Mouse (Mus musculus) G1E (cell line): ENCODE data around the gene Gm9736.

ENCODE experiments used
- CTCF ChIP-seq: IDR thresholded peaks from 2 replicates; pipeline ENCODE4 v1.5.1; 2012; ENCODE audit warnings: low read depth, low read length, inconsistent platforms, mixed read lengths
- GATA1 ChIP-seq: IDR thresholded peaks from 2 replicates; pipeline ENCODE4 v1.6.1; 2012; ENCODE audit warnings: borderline replicate concordance, low read length, inconsistent platforms, mixed read lengths
- GATA2 ChIP-seq: IDR thresholded peaks from 2 replicates; pipeline ENCODE4 v1.6.1; 2012; ENCODE audit warnings: low read depth, low read length, inconsistent platforms, borderline replicate concordance
- POLR2AphosphoS5 ChIP-seq: IDR thresholded peaks from 2 replicates; pipeline ENCODE4 v1.6.1; 2012; ENCODE audit warnings: low read depth, low read length, inconsistent platforms; ENCODE audit not compliant: insufficient replicate concordance
- TAL1 ChIP-seq: conservative IDR thresholded peaks from 2 replicates; pipeline ENCODE4 v1.6.1; 2012; ENCODE audit warnings: low read depth, low read length, inconsistent platforms, mixed read lengths

DNA sequence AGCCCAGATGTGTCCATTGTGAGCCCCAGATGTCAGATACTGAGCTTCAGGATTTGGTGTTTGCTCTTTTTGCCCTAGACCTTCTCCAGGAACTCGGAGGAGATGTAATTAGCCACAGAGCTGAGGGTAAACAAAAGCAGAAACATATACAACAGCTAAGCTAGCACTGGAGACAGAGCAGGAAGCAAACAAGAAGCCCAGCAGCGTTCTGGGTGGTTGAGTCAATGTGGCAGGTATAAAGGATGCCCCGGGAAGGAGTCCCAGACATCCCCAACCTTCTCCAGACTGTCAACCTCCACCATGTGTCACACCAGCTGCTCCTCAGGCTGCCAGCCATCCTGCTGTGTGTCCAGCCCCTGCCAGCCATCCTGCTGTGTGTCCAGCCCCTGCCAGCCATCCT is 25.0 kb downstream of the Gm9736 start, which contains the start of gene Gm10100:
- TF ChIP-seq CTCF = no peak
- TF ChIP-seq TAL1 = no peak
- no peak for TF ChIP-seq GATA1
- TF ChIP-seq POLR2AphosphoS5 = no peak
- no peak for TF ChIP-seq GATA2
